Mouse (Mus musculus) urinary bladder, postnatal 25 days (tissue): ENCODE data around the gene Fbxw18.
"Not testable (repeated sequence)": the region's sequence is repeated elsewhere in the genome, so short reads cannot be mapped to it uniquely, and the experiment has no call there.

Source experiments
- DNase-seq: peaks from one replicate; pipeline ENCODE4 v3.0.0; 2022; ENCODE audit warnings: low spot score

The Fbxw18 gene

GRCm38 (mm10) chr9:109702600-109702999 lies at the start of gene Fbxw18:
TSS of gene Fbxw18 (minus strand) at chr9:109702700.
- not testable (repeated sequence) for DNase-seq

GRCm38 (mm10) chr9:109745989-109746388 lies 43.5 kb upstream of the Fbxw18 start, which contains the start of gene Fbxw26:
TSS of gene Fbxw26 (minus strand) at chr9:109746089.
- DNase-seq: not testable (repeated sequence)

GRCm38 (mm10) chr9:109685299-109685698 lies 17.2 kb downstream of the Fbxw18 start:
- peak; percentile 46 for DNase-seq

- DNase-seq: not testable (repeated sequence)
Observed at GRCm38 (mm10) chr9:109664552-109664951, 37.9 kb downstream of the Fbxw18 start, which contains the start of gene Fbxw25. TSS of gene Fbxw25 (minus strand) at chr9:109664652.
